ENCODE assay signal across 9 mouse cellular contexts in genomic region chr1:126993061-126993640, GRCm38 (mm10).
DNase-seq lines count a peak whose midpoint lies in the region; ATAC-seq and TF ChIP-seq lines count a peak whose summit lies in the region.
"Had no signal": no experiment of that assay in that cellular context is flagged by ENCODE, and none has a peak within 500 bp of the region (broad histone marks: within the 10 kb centered on the region; RNA-seq: fewer than 3 reads in every experiment).

No protein-coding gene starts in this region.

- WGBS in liver, embryonic 14.5 days (ENCODE audit: insufficient replicate concordance), result 53% methylated on average over 1 of the region's 1 CpGs
- WGBS in liver, embryonic 12.5 days (ENCODE audit: insufficient replicate concordance), result 50% methylated on average over 1 of the region's 1 CpGs
- WGBS in forebrain, embryonic 16.5 days, result 61% methylated on average over 1 of the region's 1 CpGs
- 81% methylated on average over 1 of the region's 1 CpGs for WGBS in kidney, embryonic 14.5 days
- 71% methylated on average over 1 of the region's 1 CpGs for WGBS in lung, embryonic 14.5 days
- 71% methylated on average over 1 of the region's 1 CpGs for WGBS in neural tube, embryonic 15.5 days

- no peak for DNase-seq in liver, embryonic 14.5 days (ENCODE audit: low read depth in 3 of 3, low spot score in 3 of 3)
- DNase-seq in c-Kit-positive CD71-positive TER-119-negative erythroid progenitor cells, embryonic 14.5 days (ENCODE audit: low read depth), result peak; percentile 5
- peak; percentile 91 for DNase-seq in lung, embryonic 14.5 days
- DNase-seq in spleen, adult 12 weeks (ENCODE audit: low spot score), result no peak
- DNase-seq: liver, embryonic 13.5 days had no signal

- TF ChIP-seq CTCF in liver, embryonic 14.5 days (IDR thresholded peaks at IDR 0.05; ENCODE audit: low read depth), result peak; percentile 61
- peak; percentile 84 for TF ChIP-seq CTCF in lung, embryonic 14.5 days (IDR thresholded peaks at IDR 0.05; ENCODE audit: low read depth)

- no peak for ATAC-seq in liver, embryonic 14.5 days (ENCODE audit: insufficient read depth)
- no peak for ATAC-seq in liver, embryonic 12.5 days
- peak; percentile 41 for ATAC-seq in forebrain, embryonic 16.5 days
- ATAC-seq in kidney, embryonic 14.5 days (ENCODE audit: low FRiP score, low TSS enrichment), result peak; percentile 66
- ATAC-seq in lung, embryonic 14.5 days (ENCODE audit: insufficient read depth), result peak; percentile 77
- peak; percentile 66 for ATAC-seq in neural tube, embryonic 15.5 days (ENCODE audit: low FRiP score)

- no peaks in the 10 kb centered on the region for H3K9me3 ChIP-seq in liver, embryonic 14.5 days (ENCODE audit: control insufficient read depth, low read length)
- no peaks in the 10 kb centered on the region for H3K9me3 ChIP-seq in liver, embryonic 12.5 days (replicated peaks)
- no peaks in the 10 kb centered on the region for H3K9me3 ChIP-seq in forebrain, embryonic 16.5 days (ENCODE audit: control insufficient read depth, low read length)
- no peaks in the 10 kb centered on the region for H3K9me3 ChIP-seq in kidney, embryonic 14.5 days (ENCODE audit: control insufficient read depth, low read length)
- no peaks in the 10 kb centered on the region for H3K9me3 ChIP-seq in lung, embryonic 14.5 days (ENCODE audit: low read depth, low read length)
- no peaks in the 10 kb centered on the region for H3K9me3 ChIP-seq in neural tube, embryonic 15.5 days (replicated peaks)
- H3K9me3 ChIP-seq: liver, embryonic 13.5 days had no signal

- H3K9ac ChIP-seq in liver, embryonic 14.5 days (replicated peaks), result no peak overlapping the region
- no peak overlapping the region for H3K9ac ChIP-seq in liver, embryonic 12.5 days
- no peak overlapping the region for H3K9ac ChIP-seq in forebrain, embryonic 16.5 days (replicated peaks; ENCODE audit: low read depth, low read length)
- no peak overlapping the region for H3K9ac ChIP-seq in kidney, embryonic 14.5 days (ENCODE audit: low read depth, low read length)
- H3K9ac ChIP-seq in lung, embryonic 14.5 days, result no peak overlapping the region
- no peak overlapping the region for H3K9ac ChIP-seq in neural tube, embryonic 15.5 days (replicated peaks)
- H3K9ac ChIP-seq: liver, embryonic 13.5 days had no signal

- H3K27me3 ChIP-seq in liver, embryonic 14.5 days (ENCODE audit: control insufficient read depth, insufficient read depth, low read length), result no peaks in the 10 kb centered on the region
- no peaks in the 10 kb centered on the region for H3K27me3 ChIP-seq in liver, embryonic 12.5 days (replicated peaks)
- no peaks in the 10 kb centered on the region for H3K27me3 ChIP-seq in forebrain, embryonic 16.5 days (replicated peaks; ENCODE audit: control insufficient read depth, insufficient read depth, low read length)
- H3K27me3 ChIP-seq in kidney, embryonic 14.5 days (ENCODE audit: control insufficient read depth, insufficient read depth, low read length), result no peaks in the 10 kb centered on the region
- no peaks in the 10 kb centered on the region for H3K27me3 ChIP-seq in lung, embryonic 14.5 days (ENCODE audit: insufficient read depth, low read length)
- no peaks in the 10 kb centered on the region for H3K27me3 ChIP-seq in neural tube, embryonic 15.5 days (replicated peaks)
- H3K27me3 ChIP-seq: liver, embryonic 13.5 days had no signal

- no peaks in the 10 kb centered on the region for H3K36me3 ChIP-seq in liver, embryonic 14.5 days (replicated peaks; ENCODE audit: control insufficient read depth, insufficient read depth, low read depth)
- H3K36me3 ChIP-seq in liver, embryonic 12.5 days, result no peaks in the 10 kb centered on the region
- no peaks in the 10 kb centered on the region for H3K36me3 ChIP-seq in forebrain, embryonic 16.5 days (ENCODE audit: control insufficient read depth, insufficient read depth)
- H3K36me3 ChIP-seq in kidney, embryonic 14.5 days (ENCODE audit: control insufficient read depth, insufficient read depth, low read length), result no peaks in the 10 kb centered on the region
- no peaks in the 10 kb centered on the region for H3K36me3 ChIP-seq in lung, embryonic 14.5 days (ENCODE audit: insufficient read depth)
- H3K36me3 ChIP-seq in neural tube, embryonic 15.5 days, result no peaks in the 10 kb centered on the region
- H3K36me3 ChIP-seq: liver, embryonic 13.5 days had no signal

- no peak overlapping the region for H3K4me3 ChIP-seq in liver, embryonic 14.5 days (ENCODE audit: insufficient read depth in 1 of 2, low read depth in 2 of 2, low read length in 2 of 2)
- no peak overlapping the region for H3K4me3 ChIP-seq in liver, embryonic 12.5 days
- H3K4me3 ChIP-seq in forebrain, embryonic 16.5 days (replicated peaks; ENCODE audit: low read length), result no peak overlapping the region
- H3K4me3 ChIP-seq in kidney, embryonic 14.5 days (ENCODE audit: low read length), result no peak overlapping the region
- no peak overlapping the region for H3K4me3 ChIP-seq in lung, embryonic 14.5 days (ENCODE audit: low read depth, low read length)
- H3K4me3 ChIP-seq in neural tube, embryonic 15.5 days (replicated peaks), result no peak overlapping the region
- H3K4me3 ChIP-seq: liver, embryonic 13.5 days had no signal

- no peak for TF ChIP-seq EP300 in liver, embryonic 14.5 days (IDR thresholded peaks at IDR 0.05; ENCODE audit: low read depth)

- no peak overlapping the region for H3K27ac ChIP-seq in liver, embryonic 14.5 days
- H3K27ac ChIP-seq in liver, embryonic 12.5 days, result no peak overlapping the region
- no peak overlapping the region for H3K27ac ChIP-seq in forebrain, embryonic 16.5 days (ENCODE audit: low read length)
- no peak overlapping the region for H3K27ac ChIP-seq in kidney, embryonic 14.5 days (ENCODE audit: low read depth, low read length)
- no peak overlapping the region for H3K27ac ChIP-seq in lung, embryonic 14.5 days (ENCODE audit: low read depth)
- H3K27ac ChIP-seq in neural tube, embryonic 15.5 days (replicated peaks), result no peak overlapping the region
- H3K27ac ChIP-seq: liver, embryonic 13.5 days had no signal

- no peak overlapping the region for H3K4me2 ChIP-seq in liver, embryonic 14.5 days (ENCODE audit: low read depth)
- no peak overlapping the region for H3K4me2 ChIP-seq in liver, embryonic 12.5 days
- H3K4me2 ChIP-seq in forebrain, embryonic 16.5 days (ENCODE audit: low read length), result no peak overlapping the region
- H3K4me2 ChIP-seq in kidney, embryonic 14.5 days (replicated peaks; ENCODE audit: low read depth, low read length), result no peak overlapping the region
- no peak overlapping the region for H3K4me2 ChIP-seq in lung, embryonic 14.5 days
- no peak overlapping the region for H3K4me2 ChIP-seq in neural tube, embryonic 15.5 days
- H3K4me2 ChIP-seq: liver, embryonic 13.5 days had no signal

- H3K4me1 ChIP-seq in liver, embryonic 14.5 days (replicated peaks; ENCODE audit: control insufficient read depth in 2 of 2, insufficient read depth in 2 of 2, low read length in 1 of 2), result no peaks in the 10 kb centered on the region
- H3K4me1 ChIP-seq in liver, embryonic 12.5 days, result no peaks in the 10 kb centered on the region
- H3K4me1 ChIP-seq in forebrain, embryonic 16.5 days (replicated peaks; ENCODE audit: control insufficient read depth, insufficient read depth, low read length), result peaks cover 12% of the 10 kb centered on the region
- H3K4me1 ChIP-seq in kidney, embryonic 14.5 days (ENCODE audit: control insufficient read depth, insufficient read depth, low read length), result no peaks in the 10 kb centered on the region
- no peaks in the 10 kb centered on the region for H3K4me1 ChIP-seq in lung, embryonic 14.5 days (ENCODE audit: insufficient read depth)
- peaks cover 14% of the 10 kb centered on the region for H3K4me1 ChIP-seq in neural tube, embryonic 15.5 days
- H3K4me1 ChIP-seq: liver, embryonic 13.5 days had no signal

Comparison
In these comparisons a context has a peak if more than half of its experiments do, and no peak if none do; other contexts are left out.
1. ATAC-seq: peak in forebrain, embryonic 16.5 days (single experiment), kidney, embryonic 14.5 days (single experiment), lung, embryonic 14.5 days (single experiment) and neural tube, embryonic 15.5 days (single experiment); none in liver, embryonic 14.5 days (single experiment) and liver, embryonic 12.5 days (single experiment).
2. DNase-seq: peak in c-Kit-positive CD71-positive TER-119-negative erythroid progenitor cells, embryonic 14.5 days (single experiment) and lung, embryonic 14.5 days (single experiment); none in liver, embryonic 14.5 days (0 of 3) and spleen, adult 12 weeks (single experiment).